Mouse (Mus musculus) natural killer cell, adult 2 months (primary cell): ENCODE data around the gene Zcchc3.
"Not testable (repeated sequence)": the region's sequence is repeated elsewhere in the genome, so short reads cannot be mapped to it uniquely, and the experiment has no call there.

ENCODE experiments used
- DNase-seq, 2 experiments: peaks; one replicate each; pipeline ENCODE4 v3.0.0; 2022; ENCODE audit warnings: low spot score in 2 of 2

Gene Zcchc3

GRCm38 (mm10) chr2:152414591-152415165, at the start of gene Zcchc3:
Gene Zcchc3, minus strand, starts transcription at chr2:152415027.
- peak in 1 of 2 experiments; percentile 22 for DNase-seq

- no peak for DNase-seq
Observed at GRCm38 (mm10) chr2:152459241-152459640, 44.4 kb upstream of the Zcchc3 start.

- no peak for DNase-seq
Observed at GRCm38 (mm10) chr2:152452101-152452781, 37.4 kb upstream of the Zcchc3 start.

- peak in 1 of 2 experiments; percentile 20 for DNase-seq
Observed at GRCm38 (mm10) chr2:152450241-152450640, 35.4 kb upstream of the Zcchc3 start.

- DNase-seq: no peak
Observed at GRCm38 (mm10) chr2:152447461-152447860, 32.6 kb upstream of the Zcchc3 start.

- no peak for DNase-seq
Observed at GRCm38 (mm10) chr2:152446642-152447041, 31.8 kb upstream of the Zcchc3 start.

- no peak for DNase-seq
Observed at GRCm38 (mm10) chr2:152443281-152443680, 28.5 kb upstream of the Zcchc3 start.

GRCm38 (mm10) chr2:152442322-152442721, 27.5 kb upstream of the Zcchc3 start:
- DNase-seq: no peak

- no peak for DNase-seq
Observed at GRCm38 (mm10) chr2:152439833-152440232, 25.0 kb upstream of the Zcchc3 start.

- no peak for DNase-seq
Observed at GRCm38 (mm10) chr2:152438963-152439362, 24.1 kb upstream of the Zcchc3 start.

- DNase-seq: peak; percentile 71 to 83
Observed at GRCm38 (mm10) chr2:152436983-152437860, 22.4 kb upstream of the Zcchc3 start.

- DNase-seq: no peak
Observed at GRCm38 (mm10) chr2:152436405-152436901, 21.6 kb upstream of the Zcchc3 start.

- not testable (repeated sequence) for DNase-seq
Observed at GRCm38 (mm10) chr2:152428481-152428880, 13.7 kb upstream of the Zcchc3 start.

- DNase-seq: no peak
Observed at GRCm38 (mm10) chr2:152427493-152427892, 12.7 kb upstream of the Zcchc3 start.

- no peak for DNase-seq
Observed at GRCm38 (mm10) chr2:152415786-152416185, 959 bp upstream of the Zcchc3 start.

GRCm38 (mm10) chr2:152415287-152415686, 460 bp upstream of the Zcchc3 start, which contains the start of gene 6820408C15Rik:
Gene 6820408C15Rik, plus strand, starts transcription at chr2:152415587.
- no peak for DNase-seq

GRCm38 (mm10) chr2:152413765-152414584, 852 bp downstream of the Zcchc3 start:
- no peak for DNase-seq

- DNase-seq: no peak
Observed at GRCm38 (mm10) chr2:152413158-152413764, 1.6 kb downstream of the Zcchc3 start.

GRCm38 (mm10) chr2:152412526-152413157, 2.2 kb downstream of the Zcchc3 start:
- DNase-seq: no peak

GRCm38 (mm10) chr2:152411471-152411870, 3.4 kb downstream of the Zcchc3 start:
- DNase-seq: no peak
